Mouse (Mus musculus) forebrain, embryonic 10.5 days (tissue): ENCODE data around the gene Muc3a. TPM values are rescaled to one million over a fixed set of nuclear protein-coding genes. Genes with fewer than 3 reads are reported as not detected.
A peak's percentile ranks its signal among the peaks of the same experiment; 100 is the strongest.

Experiments used
- DNase-seq: peaks from one replicate; pipeline ENCODE4 v3.0.0-alpha.2; 2017; ENCODE audit warnings: low spot score; ENCODE audit errors: extremely low spot score
- H3K27ac ChIP-seq: fragments of 300-500 bp; sonication (generic); 2 replicates; pipeline ENCODE4 v1.5.1; 2016; ENCODE audit warnings: mild to moderate bottlenecking
- H3K27me3 ChIP-seq: fragments of 300-500 bp; sonication (generic); 2 replicates; pipeline ENCODE4 v1.6.1; 2016; ENCODE audit warnings: mild to moderate bottlenecking; ENCODE audit not compliant: poor library complexity, severe bottlenecking
- H3K36me3 ChIP-seq: fragments of 300-500 bp; sonication (generic); replicated peaks from 2 replicates; pipeline ENCODE4 v1.6.1; 2016; ENCODE audit warnings: mild to moderate bottlenecking, moderate library complexity
- H3K4me1 ChIP-seq: fragments of 300-500 bp; sonication (generic); 2 replicates; pipeline ENCODE4 v1.6.1; 2016
- H3K4me3 ChIP-seq: fragments of 300-500 bp; sonication (generic); 2 replicates; pipeline ENCODE4 v1.5.1; 2016; ENCODE audit warnings: mild to moderate bottlenecking, moderate library complexity
- H3K9me3 ChIP-seq: fragments of 300-500 bp; sonication (generic); 2 replicates; pipeline ENCODE4 v1.6.1; 2016; ENCODE audit warnings: mild to moderate bottlenecking, moderate library complexity
- WGBS: fragments of 180-500 bp; shearing (Covaris S2); methylation state at CpG from one replicate; pipeline ENCODE4 v1.1.7; 2016; 5-methylcytosine and 5-hydroxymethylcytosine counted together
- polyA plus RNA-seq: library from polyadenylated mRNA; unstranded; fragments of >200 nt; fragmentation: Nextera tagmentation; extraction: Ambion mirVana; gene quantifications from 2 replicates; pipeline ENCODE4 v1.2.1, GENCODE M21; 2016

The Muc3a gene
- polyA plus RNA-seq: not detected in 2 replicates

DNA sequence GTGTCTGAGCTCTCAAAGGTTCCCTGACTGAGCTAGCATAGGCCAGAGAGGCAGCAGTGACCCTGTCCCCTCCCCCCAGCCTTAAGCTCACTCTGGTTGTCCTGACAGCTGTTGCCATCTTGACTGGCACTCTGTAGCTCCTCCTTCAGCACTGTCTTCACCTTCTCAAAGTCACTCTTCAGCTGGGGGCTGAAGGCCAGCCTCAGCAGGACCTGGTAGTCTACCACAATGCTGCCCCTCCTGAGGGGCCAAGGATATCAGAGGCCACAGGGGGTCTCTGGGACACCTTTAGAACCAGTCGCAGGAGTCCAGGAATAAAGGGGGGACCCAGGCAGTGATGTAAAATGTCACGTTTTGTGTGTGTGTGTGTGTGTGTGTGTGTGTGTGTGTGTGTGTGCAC lies at the start of gene Muc3a:
Muc3a (minus strand) TSS at position 101 of the 400 bp plus-strand sequence.
- Histone ChIP-seq H3K9me3 (no peaks in the 10 kb centered on the region), H3K27me3 (no peaks in the 10 kb centered on the region), H3K4me1 (peaks cover 5% of the 10 kb centered on the region), H3K4me3 (no peak within 1 kb of the TSS), H3K36me3 (no peaks in the 10 kb centered on the region), H3K27ac (no peak within 1 kb of the TSS)
- WGBS: 80% methylated on average over 2 of the region's 2 CpGs
- DNase-seq: no peak

DNA sequence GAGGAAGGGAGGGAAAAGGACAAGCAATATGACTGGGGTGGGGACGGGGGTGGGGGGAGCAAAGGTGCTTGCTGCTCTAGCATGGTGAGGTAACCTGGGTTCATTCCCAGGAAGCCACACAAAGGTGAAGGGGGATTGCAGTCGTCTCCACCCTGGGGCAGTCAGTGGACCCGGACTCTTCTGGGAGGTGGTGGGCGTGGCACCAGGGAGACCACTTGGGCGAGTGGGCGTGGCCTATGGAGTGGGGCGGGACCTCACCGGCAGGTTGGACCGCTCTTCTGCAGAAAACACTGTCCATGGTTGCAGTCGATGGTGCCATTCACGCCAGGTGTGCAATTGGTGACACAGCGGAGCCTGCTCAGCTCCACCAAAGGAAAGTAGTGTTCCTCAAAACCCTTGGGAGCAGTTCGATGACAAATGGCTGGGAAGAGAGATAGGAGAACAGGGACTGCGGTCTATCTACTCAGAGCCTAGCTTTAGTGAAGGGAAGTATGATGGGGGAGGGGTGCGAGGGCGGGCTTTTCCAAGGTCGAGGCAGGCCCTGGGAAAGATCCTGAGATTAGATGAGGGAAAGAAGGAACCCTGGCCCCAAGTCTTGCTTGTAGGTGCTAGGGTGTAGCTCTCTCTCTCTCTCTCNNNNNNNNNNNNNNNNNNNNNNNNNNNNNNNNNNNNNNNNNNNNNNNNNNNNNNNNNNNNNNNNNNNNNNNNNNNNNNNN lies 917 bp downstream of the Muc3a start:
- no peak for DNase-seq

DNA sequence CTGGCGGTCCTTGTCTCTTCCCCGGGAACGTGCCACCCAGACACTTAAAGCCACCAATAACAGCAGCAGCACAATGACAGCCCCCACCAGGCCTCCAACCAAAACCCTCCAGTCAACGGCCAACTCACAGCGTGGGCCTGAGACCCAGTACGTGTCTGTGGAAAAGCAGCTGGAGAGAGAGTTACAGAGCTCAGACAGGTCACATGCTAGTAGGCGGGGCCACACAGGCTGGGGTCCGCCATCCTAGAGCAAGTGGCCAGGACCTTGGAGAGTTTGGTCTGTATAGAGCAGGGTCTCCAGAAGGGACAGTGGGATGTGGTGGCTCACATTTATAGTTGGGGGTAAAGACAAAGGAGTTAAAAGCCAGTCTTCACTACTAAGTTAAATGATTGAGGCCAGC lies 1.5 kb downstream of the Muc3a start:
- H3K4me1 ChIP-seq: peaks cover 5% of the 10 kb centered on the region
- H3K27me3 ChIP-seq: no peaks in the 10 kb centered on the region
- no peak for DNase-seq
- no peak overlapping the region for H3K27ac ChIP-seq
- H3K4me3 ChIP-seq: no peak overlapping the region
- no peaks in the 10 kb centered on the region for H3K36me3 ChIP-seq
- 77% methylated on average over 8 of the region's 8 CpGs for WGBS
- H3K9me3 ChIP-seq: no peaks in the 10 kb centered on the region

More for the DNA sequence above, 917 bp downstream of the Muc3a start:
- Histone ChIP-seq H3K4me1 (peaks cover 5% of the 10 kb centered on the region), H3K9me3 (no peaks in the 10 kb centered on the region), H3K27ac (no peak overlapping the region), H3K4me3 (no peak overlapping the region), H3K36me3 (no peaks in the 10 kb centered on the region), H3K27me3 (no peaks in the 10 kb centered on the region)
- WGBS: 27% methylated on average over 17 of the region's 17 CpGs

DNA sequence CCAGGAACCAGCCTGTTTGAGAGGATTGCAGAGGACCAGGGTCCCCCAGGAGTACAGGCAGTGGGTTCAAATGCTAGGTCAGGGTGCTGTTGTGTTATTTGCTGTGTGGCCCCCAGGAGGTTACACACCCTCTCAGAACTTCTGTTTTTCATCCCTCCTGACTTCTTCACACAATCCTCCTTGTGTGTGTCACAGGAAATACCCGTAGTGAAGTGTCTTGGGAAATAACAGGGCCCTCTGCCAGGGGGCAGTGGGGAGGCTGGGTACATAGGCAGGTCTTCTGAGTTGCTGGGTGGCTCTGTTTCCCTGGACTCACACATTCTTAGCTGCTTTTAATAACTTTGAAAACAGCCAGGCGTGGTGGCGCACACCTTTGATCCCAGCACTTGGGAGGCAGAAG lies 6.9 kb downstream of the Muc3a start:
- no peaks in the 10 kb centered on the region for H3K36me3 ChIP-seq
- WGBS: 85% methylated on average over 3 of the region's 3 CpGs
- no peak overlapping the region for H3K27ac ChIP-seq
- H3K27me3 ChIP-seq: no peaks in the 10 kb centered on the region
- no peak for DNase-seq
- no peaks in the 10 kb centered on the region for H3K9me3 ChIP-seq
- no peaks in the 10 kb centered on the region for H3K4me1 ChIP-seq
- H3K4me3 ChIP-seq: no peak overlapping the region

DNA sequence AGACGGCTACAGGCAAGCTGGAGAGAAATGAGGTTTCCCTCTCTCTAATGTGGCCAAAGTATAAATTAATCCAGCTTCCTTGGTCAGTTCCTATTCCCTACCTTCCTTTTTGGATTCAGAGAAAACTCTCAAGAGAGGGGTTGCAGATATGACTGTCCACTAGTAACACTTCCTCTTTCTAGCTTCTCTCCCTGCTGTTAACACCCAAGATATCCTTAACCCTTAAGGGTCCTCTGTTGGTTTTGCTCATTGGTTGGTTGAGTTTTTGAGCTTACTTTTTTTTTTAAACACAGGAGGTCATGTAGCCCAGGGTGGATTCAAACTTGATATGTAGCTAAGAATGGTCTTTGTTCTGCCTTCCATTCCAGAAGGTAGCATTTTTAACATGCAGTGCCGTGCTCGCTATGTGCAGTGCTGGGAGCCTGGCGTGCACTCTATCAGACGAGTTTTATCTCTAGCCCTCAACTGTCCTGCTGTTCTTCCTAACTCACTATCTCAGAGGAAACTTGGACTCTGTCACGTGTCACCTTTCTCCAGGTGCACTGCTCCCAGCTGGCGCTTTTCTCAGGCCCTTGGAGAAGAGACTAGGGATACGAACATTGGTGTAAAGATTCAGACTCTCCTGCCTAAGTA lies 17.6 kb downstream of the Muc3a start:
- Histone ChIP-seq H3K4me1 (0 out of 2 replicates have a peak, but pooled peaks cover under 1% of the 10 kb centered on the region), H3K4me3 (no peak overlapping the region), H3K27ac (no peak overlapping the region), H3K9me3 (peaks cover 5% of the 10 kb centered on the region; the same call in 1 of the 2 replicates), H3K27me3 (peaks cover 10% of the 10 kb centered on the region), H3K36me3 (no peaks in the 10 kb centered on the region)
- WGBS: 84% methylated on average over 8 of the region's 8 CpGs
- DNase-seq: no peak

DNA sequence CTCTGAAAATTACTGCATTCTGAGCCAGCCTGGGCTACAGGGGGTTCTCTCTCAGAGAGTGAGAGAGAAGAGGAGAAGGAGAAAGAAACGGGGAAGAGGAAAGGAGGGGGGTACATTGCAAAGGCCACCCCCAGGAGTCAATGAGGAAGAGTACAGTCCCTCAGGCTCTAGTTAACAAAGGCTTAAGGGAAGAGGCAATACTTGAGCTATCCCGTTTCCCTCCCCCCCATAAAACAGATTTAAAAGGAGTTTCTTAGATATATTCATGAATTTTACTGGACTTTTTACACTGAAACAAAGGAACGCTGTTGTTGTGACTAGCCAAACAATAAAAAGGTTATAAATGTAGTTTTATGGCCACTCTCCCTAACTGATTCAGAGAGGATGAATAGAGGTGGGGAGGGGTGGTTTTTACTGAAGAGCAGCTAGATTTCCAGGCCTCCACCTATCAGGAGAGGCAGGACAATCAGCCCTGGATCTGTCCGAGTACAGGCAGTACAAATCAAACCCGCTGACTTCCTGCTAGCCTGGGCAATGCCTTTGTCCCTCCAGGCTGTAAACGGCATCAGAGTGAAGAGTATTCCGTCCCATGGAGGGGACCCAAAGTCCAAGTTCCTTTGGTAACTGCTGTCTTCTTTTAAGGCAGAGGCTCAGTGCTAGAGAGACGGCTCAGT lies 18.8 kb downstream of the Muc3a start:
- Histone ChIP-seq H3K4me3 (no peak overlapping the region), H3K4me1 (peaks cover 6% of the 10 kb centered on the region; the same call in 1 of the 2 replicates), H3K27me3 (peaks cover 22% of the 10 kb centered on the region), H3K27ac (no peak overlapping the region), H3K9me3 (peaks cover 5% of the 10 kb centered on the region; the same call in 1 of the 2 replicates), H3K36me3 (no peaks in the 10 kb centered on the region)
- no peak for DNase-seq
- 75% methylated on average over 8 of the region's 8 CpGs for WGBS

DNA sequence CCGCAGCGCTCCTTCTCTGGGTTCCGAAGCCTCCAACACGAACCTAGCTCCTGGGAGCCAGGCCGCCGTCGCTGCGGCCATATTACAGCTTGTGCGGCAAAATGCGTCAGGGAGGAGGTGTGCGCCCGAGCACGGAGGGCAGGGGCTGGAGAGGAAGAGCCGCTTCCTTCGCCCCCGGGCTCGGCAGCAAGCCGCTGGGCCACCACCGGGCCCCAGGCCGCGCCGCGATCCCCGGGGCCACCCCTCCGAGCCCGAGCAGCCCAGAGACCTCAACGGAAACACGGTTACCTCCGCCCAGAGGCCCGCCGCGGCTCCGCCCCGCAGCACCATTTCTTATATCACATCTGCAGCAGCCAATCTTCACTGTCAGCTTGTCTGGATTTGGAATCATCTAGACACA lies 22.9 kb downstream of the Muc3a start:
- H3K27me3 ChIP-seq: peaks cover 24% of the 10 kb centered on the region
- peak; percentile 36 for DNase-seq
- WGBS: 2% methylated on average over 34 of the region's 34 CpGs

DNA sequence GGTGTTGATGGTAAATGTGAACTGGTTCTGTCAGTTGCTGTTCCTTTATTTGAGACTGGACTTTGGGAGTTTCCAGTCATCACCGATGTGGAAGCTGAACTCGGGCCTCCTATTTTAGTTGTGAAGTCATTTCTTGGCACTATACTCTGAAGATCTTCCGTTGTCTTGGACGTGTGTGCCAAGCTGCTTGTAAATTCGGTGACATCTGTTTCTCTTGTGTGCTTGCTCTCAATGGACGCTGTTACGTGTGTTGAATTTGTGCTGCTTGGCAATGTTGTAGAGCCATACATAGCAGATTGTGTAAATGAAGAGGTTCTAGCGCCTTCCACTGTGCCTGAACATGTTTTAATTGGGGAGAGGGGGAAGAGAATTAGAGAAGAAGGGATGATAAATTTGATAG lies 26.8 kb downstream of the Muc3a start:
- Histone ChIP-seq H3K27ac (no peak overlapping the region), H3K27me3 (peaks cover 22% of the 10 kb centered on the region), H3K36me3 (no peaks in the 10 kb centered on the region), H3K4me3 (no peak overlapping the region), H3K4me1 (peaks cover 6% of the 10 kb centered on the region; the same call in 1 of the 2 replicates), H3K9me3 (0 out of 2 replicates have a peak, but pooled peaks cover under 1% of the 10 kb centered on the region)
- no peak for DNase-seq
- WGBS: 91% methylated on average over 8 of the region's 8 CpGs

More for the DNA sequence above, 22.9 kb downstream of the Muc3a start:
- Histone ChIP-seq H3K36me3 (no peaks in the 10 kb centered on the region), H3K4me1 (peaks cover 6% of the 10 kb centered on the region; the same call in 1 of the 2 replicates), H3K4me3 (peak overlapping the region; percentile 61), H3K9me3 (peaks cover 5% of the 10 kb centered on the region; the same call in 1 of the 2 replicates), H3K27ac (peak overlapping the region; percentile 82)

DNA sequence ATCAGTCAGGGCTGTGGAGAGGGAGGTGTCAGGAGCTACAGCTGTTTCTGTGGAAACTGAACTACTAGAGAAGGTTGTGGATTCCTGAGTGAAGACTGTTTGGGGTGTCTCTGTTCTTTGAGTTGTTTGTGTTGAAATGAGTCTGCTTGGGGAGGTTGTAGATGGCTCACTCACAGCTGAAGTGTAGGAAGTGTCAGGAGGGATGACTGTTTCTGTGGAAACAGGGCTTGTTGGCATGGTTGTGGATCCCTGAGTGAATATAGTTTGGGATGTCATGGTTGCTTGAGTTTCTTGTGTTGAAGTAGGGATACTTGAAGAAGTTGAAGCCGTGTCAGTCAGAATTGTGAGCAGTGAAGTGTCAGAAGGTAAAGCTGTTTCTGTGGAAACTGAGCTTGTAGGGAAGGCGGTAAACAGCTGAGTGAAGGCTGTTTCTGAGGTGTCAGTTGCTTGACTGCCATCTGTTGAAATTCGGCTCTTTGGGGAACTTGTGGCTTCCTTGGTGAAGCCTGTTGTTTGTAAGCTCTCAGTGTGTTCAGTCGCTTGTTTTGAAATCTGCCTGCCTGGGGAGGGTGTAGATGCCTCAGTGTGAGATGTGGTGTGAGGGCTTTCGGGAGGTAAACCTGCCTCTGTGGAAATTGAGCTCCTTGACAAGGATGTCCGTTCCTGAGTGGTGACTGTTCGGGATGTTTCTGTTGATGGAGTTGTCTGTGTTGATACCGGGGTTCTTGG lies 32.4 kb downstream of the Muc3a start:
- no peaks in the 10 kb centered on the region for H3K9me3 ChIP-seq
- 82% methylated on average over 8 of the region's 8 CpGs for WGBS
- no peaks in the 10 kb centered on the region for H3K27me3 ChIP-seq
- DNase-seq: no peak
- H3K4me1 ChIP-seq: no peaks in the 10 kb centered on the region
- H3K27ac ChIP-seq: no peak overlapping the region
- no peaks in the 10 kb centered on the region for H3K36me3 ChIP-seq
- H3K4me3 ChIP-seq: no peak overlapping the region

DNA sequence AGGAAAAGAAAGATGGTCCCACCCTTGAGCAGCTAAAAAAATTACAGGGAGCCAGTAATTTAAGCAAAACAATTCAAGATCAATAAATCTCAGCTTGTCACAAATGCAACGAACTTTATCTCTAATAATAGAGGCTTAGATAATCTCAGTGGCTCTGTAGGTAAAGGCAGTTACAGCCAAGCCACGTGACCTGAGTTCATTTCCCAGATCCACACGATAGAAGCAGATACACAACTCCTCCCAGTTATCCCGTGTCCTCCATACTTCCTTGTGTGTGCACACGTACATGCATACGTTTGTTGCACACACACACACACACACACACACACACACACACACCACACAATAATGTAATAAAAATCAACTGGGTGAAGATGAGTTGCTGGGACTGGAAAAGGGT lies 38.2 kb downstream of the Muc3a start:
- H3K4me1 ChIP-seq: no peaks in the 10 kb centered on the region
- DNase-seq: no peak
- no peaks in the 10 kb centered on the region for H3K36me3 ChIP-seq
- no peaks in the 10 kb centered on the region for H3K27me3 ChIP-seq
- no peak overlapping the region for H3K27ac ChIP-seq
- H3K9me3 ChIP-seq: no peaks in the 10 kb centered on the region
- WGBS: 87% methylated on average over 6 of the region's 6 CpGs
- H3K4me3 ChIP-seq: no peak overlapping the region

DNA sequence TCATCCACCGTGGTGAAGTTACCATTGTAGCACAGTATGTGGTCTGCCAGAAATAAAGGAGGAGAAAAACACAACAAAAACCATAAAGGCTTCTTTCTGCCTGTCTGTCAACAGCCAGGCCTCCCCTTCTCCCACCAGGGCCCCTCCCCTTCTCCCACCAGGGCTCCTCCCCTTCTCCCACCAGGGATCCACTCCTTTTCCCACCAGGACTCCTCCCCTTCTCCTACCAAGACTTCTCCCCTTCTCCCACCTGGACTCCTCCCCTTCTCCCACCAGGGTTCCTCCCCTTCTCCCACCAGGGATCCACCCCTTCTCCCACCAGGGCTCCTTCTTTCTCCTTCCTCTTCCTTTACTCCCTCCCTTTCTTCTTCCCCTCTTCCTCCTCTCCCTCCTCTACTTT lies 39.6 kb downstream of the Muc3a start:
- H3K4me1 ChIP-seq: no peaks in the 10 kb centered on the region
- H3K27me3 ChIP-seq: no peaks in the 10 kb centered on the region
- no peaks in the 10 kb centered on the region for H3K36me3 ChIP-seq
- no peaks in the 10 kb centered on the region for H3K9me3 ChIP-seq
- WGBS: 8% methylated on average over 1 of the region's 1 CpGs
- no peak overlapping the region for H3K27ac ChIP-seq
- DNase-seq: no peak
- no peak overlapping the region for H3K4me3 ChIP-seq

DNA sequence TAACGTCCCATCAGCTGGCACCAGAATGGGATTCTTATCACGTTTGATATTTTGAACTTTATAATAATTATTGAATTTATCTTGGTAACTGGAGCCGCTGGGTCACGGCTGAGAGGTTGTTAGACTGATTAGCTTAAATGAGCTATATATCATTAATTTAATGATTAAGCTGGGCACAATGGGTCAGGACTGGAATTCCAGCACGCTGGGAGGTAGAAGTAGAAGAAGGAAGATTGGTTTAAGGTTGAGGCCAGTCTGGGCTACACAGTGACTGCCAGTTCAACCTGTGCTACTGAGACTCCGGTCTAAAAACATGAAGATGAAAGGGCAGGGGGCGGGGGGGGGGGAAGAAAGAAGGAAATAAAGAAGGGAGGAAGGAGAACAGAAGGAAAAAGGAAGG lies 40.7 kb downstream of the Muc3a start:
- no peaks in the 10 kb centered on the region for H3K9me3 ChIP-seq
- no peaks in the 10 kb centered on the region for H3K4me1 ChIP-seq
- DNase-seq: no peak
- H3K27me3 ChIP-seq: no peaks in the 10 kb centered on the region
- no peaks in the 10 kb centered on the region for H3K36me3 ChIP-seq
- H3K4me3 ChIP-seq: no peak overlapping the region
- WGBS: 82% methylated on average over 7 of the region's 7 CpGs
- H3K27ac ChIP-seq: no peak overlapping the region
